Mouse (Mus musculus): ENCODE data around the gene Got2. TPM values are rescaled to one million over a fixed set of nuclear protein-coding genes. Genes with fewer than 3 reads are reported as not detected.
"Not testable (repeated sequence)": the region's sequence is repeated elsewhere in the genome, so short reads cannot be mapped to it uniquely, and the experiment has no call there.

The Got2 gene
- polyA plus RNA-seq, 1 experiment from 2014 or later = 144 TPM

DNA sequence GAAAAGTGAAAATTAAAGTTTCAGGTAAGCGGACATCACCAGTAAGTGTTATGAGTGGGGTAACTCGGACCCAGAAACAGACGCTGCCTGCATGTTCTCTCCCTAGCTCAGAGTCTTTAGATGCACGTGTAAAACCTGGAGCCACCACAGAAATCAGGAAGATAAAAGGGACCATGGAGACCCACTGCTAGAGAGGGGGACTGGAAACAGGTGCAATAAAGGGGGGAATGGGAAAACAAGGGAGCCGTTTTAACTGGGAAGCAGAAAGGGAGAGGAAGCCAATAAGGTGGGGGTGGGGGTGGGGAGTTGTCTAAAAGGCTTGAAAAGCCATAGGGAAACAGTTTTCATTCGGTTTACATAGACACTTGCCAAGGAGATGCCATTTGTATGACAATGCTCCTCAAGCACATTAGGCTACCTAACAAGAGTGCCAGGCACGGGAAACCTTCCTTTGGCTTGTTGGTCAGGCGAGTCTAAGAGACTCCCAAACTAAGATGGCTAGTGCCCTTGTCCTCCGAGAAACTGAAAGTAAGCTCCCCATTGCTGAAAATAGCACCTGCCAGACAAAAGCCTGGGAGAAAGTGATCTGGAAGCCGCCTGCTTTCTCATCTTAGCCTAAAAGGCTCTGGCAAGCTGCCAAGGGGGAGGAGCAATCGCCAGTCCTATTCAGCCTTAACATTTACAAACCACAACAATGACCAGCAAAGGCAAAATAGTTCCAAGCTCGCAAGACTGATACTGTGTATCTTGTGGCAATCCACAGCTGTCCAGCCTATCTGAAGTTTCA, 10.0 kb downstream of the Got2 start:
- WGBS = 64% methylated on average over 12 of the region's 12 CpGs
- Histone ChIP-seq H3K27ac (ENCODE audit: low read length) (no peak overlapping the region), H3K36me3 (ENCODE audit: control insufficient read depth, insufficient read depth, low read length) (peaks cover 33% of the 10 kb centered on the region), H3K4me3 (ENCODE audit: low read length) (peak overlapping the region; percentile 24), H3K4me2 (ENCODE audit: low read depth, low read length) (peak overlapping the region; percentile 25; the same call in 1 of the 2 replicates), H3K9me3 (ENCODE audit: control insufficient read depth, low read length) (peaks cover 3% of the 10 kb centered on the region; the same call in 1 of the 2 replicates), H3K27me3 (ENCODE audit: control insufficient read depth, insufficient read depth, low read depth, low read length) (no peaks in the 10 kb centered on the region), H3K9ac (ENCODE audit: low read length) (peak overlapping the region; percentile 21; the same call in 1 of the 2 replicates), H3K4me1 (replicated peaks; ENCODE audit: control insufficient read depth, insufficient read depth, low read length) (peaks cover 4% of the 10 kb centered on the region; the same call in 1 of the 2 replicates)
- peak; percentile 23; the same call in 1 of the 2 replicates for ATAC-seq (ENCODE audit: low read depth)

DNA sequence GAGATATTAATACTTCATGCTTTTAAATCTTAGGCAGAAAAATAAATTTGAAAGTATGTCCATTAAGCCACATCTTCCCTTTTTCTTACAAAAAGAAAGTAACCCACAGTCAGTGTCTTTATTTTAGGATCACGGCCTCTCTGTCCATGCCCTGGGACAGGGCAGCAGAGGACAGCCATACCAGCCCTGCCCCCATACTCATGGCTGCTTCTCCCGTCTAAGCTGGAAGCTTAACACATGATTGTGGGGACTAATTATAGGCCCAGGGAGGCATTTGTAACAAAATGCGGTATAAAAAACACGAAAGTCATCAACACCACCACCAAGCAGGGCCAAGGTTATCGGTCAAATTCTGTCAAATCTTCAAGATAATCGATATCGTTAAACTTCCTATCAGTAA, 13.1 kb downstream of the Got2 start:
- no peak overlapping the region for H3K27ac ChIP-seq (ENCODE audit: low read length)
- 96% methylated on average over 7 of the region's 7 CpGs for WGBS

DNA sequence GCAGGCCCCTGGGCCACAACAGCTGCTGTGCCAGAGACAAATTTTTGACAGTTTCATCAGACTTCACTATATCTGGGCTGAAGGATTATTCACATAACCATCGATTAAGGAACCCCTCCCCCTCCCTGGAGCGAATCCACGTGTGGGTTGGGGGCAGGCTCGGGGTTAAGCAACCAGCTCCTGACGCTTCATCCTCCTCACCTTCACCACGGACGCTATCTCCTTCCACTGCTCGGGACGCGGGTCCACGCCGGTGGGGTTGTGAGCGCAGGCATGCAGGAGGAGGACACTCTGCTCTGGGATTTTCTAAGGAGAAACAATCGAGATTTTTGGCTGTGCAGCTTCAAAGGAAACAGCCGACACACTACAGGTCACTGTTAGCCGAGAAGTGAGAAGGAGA, 16.7 kb downstream of the Got2 start:
- H3K4me1 ChIP-seq (replicated peaks; ENCODE audit: control insufficient read depth, insufficient read depth, low read length) = no peaks in the 10 kb centered on the region
- no peak for ATAC-seq (ENCODE audit: low read depth)
- no peak overlapping the region for H3K4me2 ChIP-seq (ENCODE audit: low read depth, low read length)
- peaks cover 3% of the 10 kb centered on the region; the same call in 1 of the 2 replicates for H3K9me3 ChIP-seq (ENCODE audit: control insufficient read depth, low read length)
- no peak overlapping the region for H3K4me3 ChIP-seq (ENCODE audit: low read length)
- H3K27ac ChIP-seq (ENCODE audit: low read length) = no peak overlapping the region
- peaks cover 55% of the 10 kb centered on the region for H3K36me3 ChIP-seq (ENCODE audit: control insufficient read depth, insufficient read depth, low read length)
- WGBS = 94% methylated on average over 16 of the region's 16 CpGs
- H3K27me3 ChIP-seq (ENCODE audit: control insufficient read depth, insufficient read depth, low read depth, low read length) = no peaks in the 10 kb centered on the region
- H3K9ac ChIP-seq (ENCODE audit: low read length) = no peak overlapping the region

More for the DNA sequence above, 13.1 kb downstream of the Got2 start:
- Histone ChIP-seq H3K36me3 (ENCODE audit: control insufficient read depth, insufficient read depth, low read length) (peaks cover 41% of the 10 kb centered on the region), H3K9me3 (ENCODE audit: control insufficient read depth, low read length) (peaks cover 3% of the 10 kb centered on the region; the same call in 1 of the 2 replicates), H3K4me1 (replicated peaks; ENCODE audit: control insufficient read depth, insufficient read depth, low read length) (peaks cover 4% of the 10 kb centered on the region; the same call in 1 of the 2 replicates), H3K4me2 (ENCODE audit: low read depth, low read length) (no peak overlapping the region), H3K27me3 (ENCODE audit: control insufficient read depth, insufficient read depth, low read depth, low read length) (no peaks in the 10 kb centered on the region), H3K9ac (ENCODE audit: low read length) (no peak overlapping the region), H3K4me3 (ENCODE audit: low read length) (no peak overlapping the region)
- ATAC-seq (ENCODE audit: low read depth) = no peak

DNA sequence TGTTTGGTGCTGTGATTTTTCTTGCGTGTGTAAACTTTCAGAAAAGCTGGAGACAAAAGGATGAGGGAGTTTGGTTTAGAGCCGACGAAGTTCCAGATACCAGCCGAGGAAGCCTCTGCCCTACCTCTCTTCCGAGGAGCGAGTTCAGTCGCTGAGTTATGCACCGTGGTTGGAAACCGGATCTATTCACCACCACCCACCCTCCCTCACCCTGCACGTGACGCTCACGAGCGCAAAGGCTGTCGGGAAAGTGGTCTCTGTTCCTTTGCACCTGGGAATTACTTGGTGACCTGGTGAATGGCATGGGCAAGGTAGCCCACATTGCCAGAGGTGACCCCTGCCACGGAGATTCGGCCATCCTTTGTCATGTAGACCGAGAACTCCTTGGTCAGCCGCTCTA, 23.5 kb downstream of the Got2 start:
- peaks cover 16% of the 10 kb centered on the region for H3K36me3 ChIP-seq (ENCODE audit: control insufficient read depth, insufficient read depth, low read length)
- H3K27ac ChIP-seq (ENCODE audit: low read length); H3K27me3 ChIP-seq (ENCODE audit: control insufficient read depth, insufficient read depth, low read depth, low read length); H3K4me1 ChIP-seq (replicated peaks; ENCODE audit: control insufficient read depth, insufficient read depth, low read length); H3K9me3 ChIP-seq (ENCODE audit: control insufficient read depth, low read length); H3K4me2 ChIP-seq (ENCODE audit: low read depth, low read length); H3K9ac ChIP-seq (ENCODE audit: low read length); ATAC-seq (ENCODE audit: low read depth); H3K4me3 ChIP-seq (ENCODE audit: low read length): not testable (repeated sequence)
- 94% methylated on average over 17 of the region's 18 CpGs for WGBS

DNA sequence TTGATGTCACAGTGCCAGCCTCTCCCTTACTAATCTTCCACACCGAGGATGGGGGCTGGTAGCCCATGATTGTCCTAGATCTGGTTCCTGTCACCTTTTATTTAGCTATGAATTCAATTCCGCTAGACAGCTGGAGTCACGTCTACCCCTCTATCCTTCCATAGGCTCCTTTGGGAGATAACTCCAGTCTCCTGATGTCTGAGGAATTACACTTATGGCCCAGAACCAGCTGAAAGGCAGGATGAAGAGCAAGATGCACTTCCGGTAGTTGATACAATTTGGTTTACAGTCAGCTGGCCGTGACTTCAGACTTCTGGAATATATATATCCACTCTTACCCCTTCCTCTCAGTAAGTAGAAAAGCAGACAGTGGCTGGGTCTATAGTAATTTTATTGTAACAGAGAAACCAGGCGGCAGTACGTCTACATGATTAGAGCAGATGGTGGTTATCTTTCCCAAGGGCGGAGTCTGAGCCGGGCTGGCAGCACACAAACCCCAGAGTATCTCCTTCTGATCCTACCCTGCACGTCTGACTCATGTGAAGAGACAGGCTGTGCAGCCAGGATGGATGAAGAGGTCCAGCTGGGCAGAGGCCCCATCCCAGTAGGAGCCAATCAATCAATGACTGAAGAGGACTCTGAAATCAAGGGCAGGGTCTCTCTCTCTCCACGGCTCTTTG, 24.4 kb downstream of the Got2 start:
- WGBS = 71% methylated on average over 10 of the region's 11 CpGs
- peaks cover 14% of the 10 kb centered on the region for H3K36me3 ChIP-seq (ENCODE audit: control insufficient read depth, insufficient read depth, low read length)
- H3K4me2 ChIP-seq (ENCODE audit: low read depth, low read length); H3K9me3 ChIP-seq (ENCODE audit: control insufficient read depth, low read length); H3K4me3 ChIP-seq (ENCODE audit: low read length); H3K9ac ChIP-seq (ENCODE audit: low read length); H3K4me1 ChIP-seq (replicated peaks; ENCODE audit: control insufficient read depth, insufficient read depth, low read length); H3K27ac ChIP-seq (ENCODE audit: low read length); H3K27me3 ChIP-seq (ENCODE audit: control insufficient read depth, insufficient read depth, low read depth, low read length); ATAC-seq (ENCODE audit: low read depth): not testable (repeated sequence)

DNA sequence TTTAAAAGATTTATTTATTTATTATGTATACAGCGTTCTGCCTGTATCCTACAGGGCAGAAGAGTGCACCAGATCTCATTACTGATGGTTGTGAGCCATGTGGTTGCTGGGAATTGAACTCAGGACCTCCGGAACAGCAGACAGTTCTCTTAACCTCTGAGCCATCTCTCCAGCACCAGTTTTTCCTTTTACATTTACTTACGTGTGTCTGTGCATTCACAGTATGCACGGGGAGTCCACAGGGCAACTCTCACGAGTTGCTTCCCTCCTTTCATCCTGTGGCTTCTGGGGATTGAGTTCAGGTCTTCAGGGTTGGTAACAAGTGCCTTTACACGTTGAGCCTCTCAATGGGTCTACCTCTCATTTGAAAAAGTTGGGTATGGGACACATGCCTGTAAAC, 34.2 kb downstream of the Got2 start:
- ATAC-seq (ENCODE audit: low read depth) = no peak
- H3K27ac ChIP-seq (ENCODE audit: low read length) = peak overlapping the region; percentile 31; the same call in 1 of the 2 replicates

DNA sequence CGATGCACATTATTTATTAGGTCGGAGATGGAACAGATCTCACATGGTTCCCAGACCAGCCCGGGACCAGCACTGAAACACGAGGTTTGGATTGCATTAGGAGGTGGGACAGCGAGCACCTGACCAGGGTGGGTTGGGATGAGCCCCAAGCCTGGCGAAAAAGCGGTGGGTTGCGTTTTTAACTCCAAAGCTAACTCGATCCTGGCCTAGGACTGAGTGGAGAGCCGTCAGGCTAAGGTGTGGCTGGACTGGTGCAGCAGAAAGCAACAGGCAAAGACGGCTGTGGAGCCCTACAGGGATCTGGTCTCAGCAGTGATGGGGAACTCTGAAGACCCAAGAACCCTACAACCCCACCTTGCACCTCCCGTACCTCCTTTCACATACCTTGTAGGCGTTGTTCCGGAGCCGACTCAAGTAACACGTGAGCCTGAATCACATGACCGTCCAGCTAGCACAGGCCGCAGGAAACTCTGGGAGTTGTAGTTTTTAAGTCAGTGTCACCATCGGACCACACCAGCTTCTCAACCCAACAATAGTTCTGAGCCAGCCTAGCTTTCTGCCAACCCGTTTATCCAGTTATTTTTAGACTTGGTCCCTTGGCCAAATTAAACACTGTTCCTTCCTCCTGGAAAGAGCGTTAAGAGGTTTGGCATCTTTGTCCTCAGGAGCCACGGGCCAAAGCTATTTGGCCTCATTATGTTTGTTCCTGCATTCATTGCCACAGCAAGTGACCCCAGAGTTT, 35.1 kb downstream of the Got2 start, which contains the start of gene Slc38a7:
Slc38a7 (minus strand) TSS at position 438 of the 742 bp plus-strand sequence.
- H3K36me3 ChIP-seq (ENCODE audit: control insufficient read depth, insufficient read depth, low read length) = no peaks in the 10 kb centered on the region
- 11% methylated on average over 22 of the region's 22 CpGs for WGBS
- H3K4me1 ChIP-seq (replicated peaks; ENCODE audit: control insufficient read depth, insufficient read depth, low read length) = peaks cover 12% of the 10 kb centered on the region
- peak within 1 kb of the TSS; percentile 79 for H3K9ac ChIP-seq (ENCODE audit: low read length)
- no peaks in the 10 kb centered on the region for H3K27me3 ChIP-seq (ENCODE audit: control insufficient read depth, insufficient read depth, low read depth, low read length)
- H3K4me2 ChIP-seq (ENCODE audit: low read depth, low read length) = peak within 1 kb of the TSS; percentile 79
- peak; percentile 97 for ATAC-seq (ENCODE audit: low read depth)
- H3K27ac ChIP-seq (ENCODE audit: low read length) = peak within 1 kb of the TSS; percentile 73
- H3K4me3 ChIP-seq (ENCODE audit: low read length) = peak within 1 kb of the TSS; percentile 68
- no peaks in the 10 kb centered on the region for H3K9me3 ChIP-seq (ENCODE audit: control insufficient read depth, low read length)

More for the DNA sequence above, 34.2 kb downstream of the Got2 start:
- WGBS = 81% methylated on average over 6 of the region's 6 CpGs
- H3K36me3 ChIP-seq (ENCODE audit: control insufficient read depth, insufficient read depth, low read length) = no peaks in the 10 kb centered on the region
- no peaks in the 10 kb centered on the region for H3K9me3 ChIP-seq (ENCODE audit: control insufficient read depth, low read length)
- H3K4me2 ChIP-seq (ENCODE audit: low read depth, low read length) = no peak overlapping the region
- no peaks in the 10 kb centered on the region for H3K27me3 ChIP-seq (ENCODE audit: control insufficient read depth, insufficient read depth, low read depth, low read length)
- no peak overlapping the region for H3K9ac ChIP-seq (ENCODE audit: low read length)
- H3K4me3 ChIP-seq (ENCODE audit: low read length) = no peak overlapping the region
- H3K4me1 ChIP-seq (replicated peaks; ENCODE audit: control insufficient read depth, insufficient read depth, low read length) = peaks cover 12% of the 10 kb centered on the region

DNA sequence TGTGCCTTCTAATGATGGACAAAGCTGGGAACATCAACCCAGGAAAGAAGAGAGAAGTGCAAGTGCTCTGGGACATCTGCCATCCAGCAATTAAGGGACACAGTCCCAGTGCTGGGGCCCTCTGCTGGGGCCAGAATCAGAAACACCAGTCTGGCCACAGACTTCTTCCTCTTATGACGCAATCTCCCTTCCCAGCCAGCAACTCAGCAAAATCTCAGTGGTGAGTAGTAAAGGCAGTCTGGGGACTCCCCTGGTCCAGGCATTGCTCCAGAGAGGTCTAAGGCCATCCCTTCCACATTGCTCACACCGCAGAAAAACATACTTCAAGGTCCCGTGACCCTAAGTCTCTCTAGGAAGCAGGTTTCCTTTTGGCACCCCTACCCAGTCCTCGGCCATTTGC, 36.1 kb downstream of the Got2 start:
- Histone ChIP-seq H3K27ac (ENCODE audit: low read length) (no peak overlapping the region), H3K4me3 (ENCODE audit: low read length) (peak overlapping the region; percentile 68), H3K27me3 (ENCODE audit: control insufficient read depth, insufficient read depth, low read depth, low read length) (no peaks in the 10 kb centered on the region), H3K9ac (ENCODE audit: low read length) (peak overlapping the region; percentile 79), H3K9me3 (ENCODE audit: control insufficient read depth, low read length) (no peaks in the 10 kb centered on the region), H3K4me1 (replicated peaks; ENCODE audit: control insufficient read depth, insufficient read depth, low read length) (peaks cover 12% of the 10 kb centered on the region), H3K36me3 (ENCODE audit: control insufficient read depth, insufficient read depth, low read length) (no peaks in the 10 kb centered on the region), H3K4me2 (ENCODE audit: low read depth, low read length) (peak overlapping the region; percentile 79)
- peak; percentile 44; the same call in 1 of the 2 replicates for ATAC-seq (ENCODE audit: low read depth)
- 41% methylated on average over 4 of the region's 4 CpGs for WGBS

Measured in lung, embryonic 16.5 days (tissue).